Mouse (Mus musculus): ENCODE results near the gene Gm28919.
"Not testable (repeated sequence)": the region's sequence is repeated elsewhere in the genome, so short reads cannot be mapped to it uniquely, and the experiment has no call there.

Gm28919 gene

DNA sequence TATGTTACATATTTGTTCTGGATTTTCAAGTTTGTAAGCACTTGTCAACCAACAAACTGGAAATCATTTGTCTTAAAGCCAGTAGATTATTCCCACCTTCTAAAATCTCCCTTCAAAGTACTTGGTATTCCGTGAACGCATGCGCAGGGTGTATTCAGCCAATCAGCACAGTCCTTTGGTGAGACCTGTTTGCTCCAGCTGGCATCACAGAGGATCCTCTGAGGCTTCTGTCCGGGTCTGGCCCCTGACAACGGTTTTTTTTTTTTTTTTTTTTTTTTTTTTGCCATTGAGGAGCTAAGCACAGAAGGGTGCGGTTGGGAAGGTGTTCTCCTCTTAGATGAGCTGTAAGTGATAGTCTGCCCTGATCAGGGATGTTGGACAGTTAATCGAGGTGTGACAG is at the start of gene Gm28919:
Gene Gm28919, plus strand, starts transcription at position 301 of the 400 bp plus-strand sequence.
- in situ Hi-C loops (cut with MseI, MboI) = not testable (repeated sequence)
